In genomic region chr3:158270887-158271286, GRCm38 (mm10) we compare ENCODE assay signal across 25 mouse cellular contexts.
DNase-seq lines count a peak whose midpoint lies in the region; ATAC-seq and TF ChIP-seq lines count a peak whose summit lies in the region.
"Had no signal": no experiment of that assay in that cellular context is flagged by ENCODE, and none has a peak within 500 bp of the region (broad histone marks: within the 10 kb centered on the region; RNA-seq: fewer than 3 reads in every experiment).

No protein-coding gene starts in this region.

- no peak overlapping the region for H3K4me2 ChIP-seq in kidney, postnatal 0 days (ENCODE audit: low read length)
- no peak overlapping the region for H3K4me2 ChIP-seq in kidney, embryonic 16.5 days (replicated peaks; ENCODE audit: low read depth, low read length)
- H3K4me2 ChIP-seq in CH12.LX (ENCODE audit: insufficient read depth, low read depth, poor library complexity, severe bottlenecking) = no peak overlapping the region
- H3K4me2 ChIP-seq in stomach, postnatal 0 days (replicated peaks; ENCODE audit: low read depth) = no peak overlapping the region
- H3K4me2 ChIP-seq: embryonic facial prominence, embryonic 13.5 days; embryonic facial prominence, embryonic 15.5 days; forebrain, embryonic 12.5 days had no signal

- H3K27ac ChIP-seq in kidney, postnatal 0 days = no peak overlapping the region
- H3K27ac ChIP-seq in kidney, embryonic 16.5 days (ENCODE audit: low read length) = no peak overlapping the region
- H3K27ac ChIP-seq in left cerebral cortex, adult 2 months = no peak overlapping the region
- no peak overlapping the region for H3K27ac ChIP-seq in CH12.LX (ENCODE audit: insufficient read depth, low read depth)
- H3K27ac ChIP-seq in stomach, postnatal 0 days (replicated peaks) = no peak overlapping the region
- H3K27ac ChIP-seq: embryonic facial prominence, embryonic 13.5 days; embryonic facial prominence, embryonic 15.5 days; forebrain, embryonic 10.5 days; forebrain, embryonic 12.5 days had no signal

- no peaks in the 10 kb centered on the region for H3K79me2 ChIP-seq in CH12.LX (replicated peaks; ENCODE audit: control insufficient read depth, extremely low read depth, insufficient read depth, poor library complexity, severe bottlenecking)

- H3K9ac ChIP-seq in kidney, postnatal 0 days (ENCODE audit: low read depth, low read length) = no peak overlapping the region
- no peak overlapping the region for H3K9ac ChIP-seq in kidney, embryonic 16.5 days (replicated peaks; ENCODE audit: low read length)
- no peak overlapping the region for H3K9ac ChIP-seq in CH12.LX (ENCODE audit: insufficient read depth, low read depth)
- H3K9ac ChIP-seq in stomach, postnatal 0 days (ENCODE audit: low read length) = no peak overlapping the region
- H3K9ac ChIP-seq: embryonic facial prominence, embryonic 13.5 days; embryonic facial prominence, embryonic 15.5 days; forebrain, embryonic 12.5 days had no signal

- no peaks in the 10 kb centered on the region for H3K4me1 ChIP-seq in kidney, postnatal 0 days (replicated peaks; ENCODE audit: insufficient read depth, low read length)
- H3K4me1 ChIP-seq in kidney, embryonic 16.5 days (ENCODE audit: insufficient read depth, low read length) = no peaks in the 10 kb centered on the region
- no peaks in the 10 kb centered on the region for H3K4me1 ChIP-seq in CH12.LX (ENCODE audit: control insufficient read depth in 1 of 2, insufficient read depth in 2 of 2)
- no peaks in the 10 kb centered on the region for H3K4me1 ChIP-seq in stomach, postnatal 0 days (replicated peaks; ENCODE audit: control insufficient read depth, insufficient read depth)
- H3K4me1 ChIP-seq: embryonic facial prominence, embryonic 13.5 days; embryonic facial prominence, embryonic 15.5 days; forebrain, embryonic 10.5 days; forebrain, embryonic 12.5 days had no signal

- H3K9me3 ChIP-seq in kidney, postnatal 0 days (replicated peaks; ENCODE audit: low read length) = no peaks in the 10 kb centered on the region
- no peaks in the 10 kb centered on the region for H3K9me3 ChIP-seq in kidney, embryonic 16.5 days (ENCODE audit: low read length)
- no peaks in the 10 kb centered on the region for H3K9me3 ChIP-seq in CH12.LX (replicated peaks; ENCODE audit: low read length)
- no peaks in the 10 kb centered on the region for H3K9me3 ChIP-seq in stomach, postnatal 0 days (ENCODE audit: control insufficient read depth, low read length)
- H3K9me3 ChIP-seq: embryonic facial prominence, embryonic 13.5 days; embryonic facial prominence, embryonic 15.5 days; forebrain, embryonic 10.5 days; forebrain, embryonic 12.5 days had no signal

- no peak for ATAC-seq in kidney, postnatal 0 days (replicated peaks; ENCODE audit: low FRiP score, low read depth)
- ATAC-seq in kidney, embryonic 16.5 days (ENCODE audit: low FRiP score, low TSS enrichment) = no peak
- no peak for ATAC-seq in stomach, postnatal 0 days (ENCODE audit: low FRiP score, low TSS enrichment)
- ATAC-seq: CD4-positive, CD25-positive, alpha-beta regulatory T cell, adult 4 months; forebrain, embryonic 14.5 days; forebrain, embryonic 16.5 days had no signal

- in situ Hi-C loops in CH12.LX (cut with MboI; ENCODE audit: low pct_ligation_motif_present, low pct_unique_long_range_greater_than_20kb, low sequenced_read_pairs) = loop anchor here (25.0 kb wide), 1 partner anchor 334 kb away; the partner anchor contains the start of genes Ankrd13c and Cth

- no peaks in the 10 kb centered on the region for H3K36me3 ChIP-seq in kidney, postnatal 0 days (ENCODE audit: insufficient read depth, low read length)
- H3K36me3 ChIP-seq in kidney, embryonic 16.5 days (ENCODE audit: insufficient read depth, low read length) = no peaks in the 10 kb centered on the region
- H3K36me3 ChIP-seq in CH12.LX (replicated peaks in 1 of 2; ENCODE audit: control insufficient read depth in 1 of 2, insufficient read depth in 1 of 2, low read length in 1 of 2) = no peaks in the 10 kb centered on the region
- no peaks in the 10 kb centered on the region for H3K36me3 ChIP-seq in stomach, postnatal 0 days (ENCODE audit: control insufficient read depth, insufficient read depth, low read length)
- H3K36me3 ChIP-seq: embryonic facial prominence, embryonic 13.5 days; embryonic facial prominence, embryonic 15.5 days; forebrain, embryonic 10.5 days; forebrain, embryonic 12.5 days had no signal

- 59% methylated on average over 1 of the region's 1 CpGs for WGBS in kidney, postnatal 0 days
- WGBS in kidney, embryonic 16.5 days = 51% methylated on average over 1 of the region's 1 CpGs
- 65% methylated on average over 1 of the region's 1 CpGs for WGBS in stomach, postnatal 0 days

- dilution Hi-C loops in CH12.LX (cut with MboI; ENCODE audit: extremely low pct_ligation_motif_present, extremely low pct_unique_long_range_greater_than_20kb, low sequenced_read_pairs) = no loop called here

- no peaks in the 10 kb centered on the region for H3K27me3 ChIP-seq in kidney, postnatal 0 days (ENCODE audit: insufficient read depth, low read length)
- no peaks in the 10 kb centered on the region for H3K27me3 ChIP-seq in kidney, embryonic 16.5 days (ENCODE audit: insufficient read depth, low read length)
- no peaks in the 10 kb centered on the region for H3K27me3 ChIP-seq in CH12.LX (replicated peaks)
- no peaks in the 10 kb centered on the region for H3K27me3 ChIP-seq in stomach, postnatal 0 days (ENCODE audit: control insufficient read depth, insufficient read depth, low read length)
- H3K27me3 ChIP-seq: embryonic facial prominence, embryonic 13.5 days; embryonic facial prominence, embryonic 15.5 days; forebrain, embryonic 12.5 days had no signal

- DNase-seq in kidney, postnatal 0 days (ENCODE audit: low spot score) = no peak
- no peak for DNase-seq in left cerebral cortex, adult 2 months (ENCODE audit: extremely low spot score in 1 of 2, low spot score in 2 of 2)
- no peak for DNase-seq in left cerebral cortex, adult 18-20 months (ENCODE audit: low spot score in 2 of 2)
- no peak for DNase-seq in CH12.LX (ENCODE audit: extremely low read depth)
- DNase-seq in stomach, postnatal 0 days (ENCODE audit: low spot score) = no peak
- no peak for DNase-seq in right cerebral cortex, postnatal 10 days (ENCODE audit: low spot score in 2 of 2)
- DNase-seq: adrenal gland, adult 2 months; adrenal gland, postnatal 10 days; adrenal gland, postnatal 25 days; B cell, adult 2 months; cerebellum, adult 11-12 months; cerebellum, adult 2 months; cerebellum, adult 9-10 months; cerebellum, postnatal 10 days; cerebellum, postnatal 25 days; embryo, embryonic 11 days had no signal

- no peak for TF ChIP-seq POLR2A in CH12.LX (IDR thresholded peaks at IDR 0.05; ENCODE audit: low read depth, low read length)

- no peak for TF ChIP-seq EP300 in CH12.LX (IDR thresholded peaks at IDR 0.05; ENCODE audit: low read length)
- TF ChIP-seq EP300 in stomach, postnatal 0 days (optimal IDR thresholded peaks at IDR 0.05) = no peak

- intact Hi-C loops in left cerebral cortex, adult 2 months (cut with DNase I) = loop anchor here (10.0 kb wide), 1 partner anchor 294 kb away; the partner anchor contains the start of gene Lrrc7

- TF ChIP-seq RAD21 in CH12.LX (IDR thresholded peaks at IDR 0.05; ENCODE audit: low read depth, low read length) = peak; percentile 59

- TF ChIP-seq CTCF in kidney, postnatal 0 days (IDR thresholded peaks at IDR 0.05; ENCODE audit: low read depth) = 0 out of 2 replicates have a peak, but pooled peaks have one; percentile 4
- TF ChIP-seq CTCF in left cerebral cortex, adult 2 months (IDR thresholded peaks at IDR 0.05) = peak; percentile 16
- peak in 1 of 2 experiments; percentile 51; a peak in 2 of 4 replicates for TF ChIP-seq CTCF in CH12.LX (conservative IDR thresholded peaks at IDR 0.05 in 1 of 2, IDR thresholded peaks at IDR 0.05 in 1 of 2; ENCODE audit: low read depth in 2 of 2, low read length in 2 of 2)
- TF ChIP-seq CTCF in stomach, postnatal 0 days (IDR thresholded peaks at IDR 0.05; ENCODE audit: low read depth) = 0 out of 2 replicates have a peak, but pooled peaks have one; percentile 6

- H3K4me3 ChIP-seq in kidney, postnatal 0 days (replicated peaks; ENCODE audit: low read depth, low read length) = no peak overlapping the region
- no peak overlapping the region for H3K4me3 ChIP-seq in kidney, embryonic 16.5 days (ENCODE audit: low read length)
- no peak overlapping the region for H3K4me3 ChIP-seq in left cerebral cortex, adult 2 months
- H3K4me3 ChIP-seq in CH12.LX (replicated peaks in 1 of 3; ENCODE audit: low read depth in 2 of 3, low read length in 2 of 3, poor library complexity in 1 of 3) = no peak overlapping the region
- H3K4me3 ChIP-seq in stomach, postnatal 0 days (ENCODE audit: low read depth, low read length) = no peak overlapping the region
- H3K4me3 ChIP-seq: embryonic facial prominence, embryonic 13.5 days; embryonic facial prominence, embryonic 15.5 days; erythroblast, embryonic 14.5 days; forebrain, embryonic 10.5 days; forebrain, embryonic 12.5 days had no signal

TF ChIP-seq in CH12.LX, 34 proteins besides CTCF, POLR2A, EP300 and RAD21:
- TF ChIP-seq IRF4 (IDR thresholded peaks at IDR 0.05; ENCODE audit: low read depth, low read length) = no peak
- TF ChIP-seq SMC3 (IDR thresholded peaks at IDR 0.05; ENCODE audit: low read depth, low read length) = peak; percentile 25
- no peak for TF ChIP-seq TBP (conservative IDR thresholded peaks at IDR 0.05; ENCODE audit: low read depth, low read length)
- no peak for TF ChIP-seq RCOR1 (conservative IDR thresholded peaks at IDR 0.05; ENCODE audit: low read depth, low read length)
- TF ChIP-seq MAFK (IDR thresholded peaks at IDR 0.05; ENCODE audit: insufficient replicate concordance, low read length) = no peak
